Mouse (Mus musculus) frontal cortex, postnatal 10 days (tissue): ENCODE results near the gene Dlgap1.

Experiments
- DNase-seq, 2 experiments: peaks; one replicate each; pipeline ENCODE4 v3.0.0; 2022; ENCODE audit warnings: low spot score in 2 of 2, mixed read lengths in 1 of 2

Gene Dlgap1

DNA sequence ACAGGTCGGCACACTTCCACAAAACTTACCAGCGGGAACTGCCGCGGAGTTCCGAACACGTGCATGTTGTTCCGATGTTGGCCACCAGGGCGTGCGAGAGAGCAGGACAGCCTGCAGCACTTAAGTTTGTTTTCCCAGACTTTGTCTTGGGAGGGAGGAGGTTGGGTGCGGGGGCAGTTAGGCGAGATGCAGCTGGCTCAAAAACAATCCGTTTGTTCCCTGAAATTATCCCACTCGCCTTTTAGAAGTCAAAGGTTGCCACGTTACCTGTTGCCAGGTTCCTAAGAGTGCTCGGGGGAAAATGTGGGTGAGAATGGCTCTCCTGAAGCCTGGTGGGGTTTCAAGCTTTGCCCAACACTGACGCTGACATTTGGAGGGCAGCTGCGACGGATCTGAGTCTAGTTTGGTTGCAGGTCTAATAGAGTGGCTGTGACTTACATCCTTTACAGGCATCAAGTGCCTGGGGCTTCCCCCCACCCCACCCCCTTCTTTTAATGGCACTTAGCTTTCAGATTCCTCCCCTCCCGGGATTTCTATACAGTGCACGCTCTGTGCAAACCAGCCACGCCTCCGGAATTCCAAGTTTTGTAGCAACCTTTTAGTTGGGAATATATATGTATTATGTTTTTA is 786.3 kb downstream of the Dlgap1 start:
- peak; percentile 57 to 82 for DNase-seq

- DNase-seq, result no peak
These were observed 786.9 kb downstream of the Dlgap1 start for GRCm38 (mm10) chr17:70755669-70756263.

DNA sequence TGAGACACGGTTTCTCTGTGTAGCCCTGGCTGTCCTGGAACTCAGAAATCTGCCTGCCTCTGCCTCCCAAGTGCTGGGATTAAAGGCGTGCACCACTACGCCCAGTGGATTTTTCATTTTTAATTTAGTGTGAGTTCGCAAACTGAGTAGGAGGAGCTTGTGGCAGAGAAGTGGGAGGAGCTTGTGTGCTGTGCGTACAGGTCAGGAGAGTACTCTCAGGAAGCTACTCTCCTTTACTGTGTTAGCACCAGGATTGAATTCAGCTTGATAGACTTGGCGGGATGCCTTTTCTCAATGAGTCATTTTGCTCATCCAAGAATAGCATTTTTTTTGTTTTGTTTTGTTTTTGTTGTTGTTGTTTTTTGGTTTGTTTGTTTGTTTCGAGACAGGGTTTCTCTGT is 793.1 kb downstream of the Dlgap1 start:
- no peak for DNase-seq

GRCm38 (mm10) chr17:70762634-70763033 is 793.8 kb downstream of the Dlgap1 start:
- DNase-seq, result no peak

- no peak for DNase-seq
These were observed 796.5 kb downstream of the Dlgap1 start for GRCm38 (mm10) chr17:70765337-70765736.

DNA sequence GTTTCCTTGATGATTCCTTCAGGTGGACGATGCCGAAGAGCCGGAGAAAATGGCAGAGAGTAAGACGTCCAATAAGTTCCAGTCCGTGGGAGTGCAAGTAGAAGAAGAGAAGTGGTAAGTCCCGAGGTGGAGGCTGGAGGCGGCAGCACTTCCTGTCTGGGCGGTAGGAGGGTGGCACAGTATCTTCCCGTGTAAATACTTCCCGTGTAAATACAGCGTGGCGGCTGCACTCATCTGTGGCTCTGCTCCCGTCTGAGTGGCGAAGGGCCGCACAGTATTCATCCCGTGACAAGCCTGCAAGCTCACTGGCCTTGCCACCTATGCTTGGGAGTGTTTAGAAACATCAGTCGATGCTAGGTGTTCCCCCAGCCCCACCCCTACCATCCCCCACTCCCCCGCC is 797.1 kb downstream of the Dlgap1 start:
- DNase-seq, result no peak

DNA sequence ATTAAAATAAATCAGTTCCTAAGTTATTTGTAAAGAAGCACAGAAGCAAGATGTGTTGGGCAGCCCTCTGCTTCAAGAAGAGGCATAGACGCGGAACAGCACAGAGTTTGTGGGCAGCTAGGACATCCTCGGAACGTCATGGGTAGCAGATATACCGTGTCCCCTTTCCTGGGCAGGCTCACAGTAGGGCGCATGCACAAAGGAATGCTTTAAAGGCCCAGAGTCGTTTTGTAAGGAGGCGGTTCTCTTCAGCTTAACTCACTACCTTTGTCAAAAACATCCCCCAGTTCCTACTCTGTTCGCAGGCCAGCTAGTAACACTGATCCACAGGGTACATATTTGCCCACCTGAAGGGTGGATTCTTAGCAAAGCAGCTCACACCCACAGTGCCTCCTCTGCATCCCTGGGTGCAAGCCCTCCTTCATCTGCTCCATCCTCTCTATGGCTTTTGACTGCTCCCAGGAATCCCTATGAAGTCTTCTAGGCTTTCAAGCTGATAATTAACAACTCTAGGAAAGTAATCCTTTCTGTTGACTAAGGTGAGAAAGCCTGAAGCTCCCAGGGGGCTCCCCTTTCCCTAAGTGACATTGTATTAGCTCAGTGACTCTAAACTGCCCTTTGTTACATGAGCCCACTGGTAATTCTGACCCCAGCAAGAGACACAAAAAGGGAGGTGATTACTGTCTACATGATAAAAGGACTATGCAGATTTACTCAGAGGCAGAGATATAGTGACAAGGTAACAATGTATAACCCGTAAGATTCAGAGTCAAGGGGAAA is 803.4 kb downstream of the Dlgap1 start:
- DNase-seq, result no peak

DNA sequence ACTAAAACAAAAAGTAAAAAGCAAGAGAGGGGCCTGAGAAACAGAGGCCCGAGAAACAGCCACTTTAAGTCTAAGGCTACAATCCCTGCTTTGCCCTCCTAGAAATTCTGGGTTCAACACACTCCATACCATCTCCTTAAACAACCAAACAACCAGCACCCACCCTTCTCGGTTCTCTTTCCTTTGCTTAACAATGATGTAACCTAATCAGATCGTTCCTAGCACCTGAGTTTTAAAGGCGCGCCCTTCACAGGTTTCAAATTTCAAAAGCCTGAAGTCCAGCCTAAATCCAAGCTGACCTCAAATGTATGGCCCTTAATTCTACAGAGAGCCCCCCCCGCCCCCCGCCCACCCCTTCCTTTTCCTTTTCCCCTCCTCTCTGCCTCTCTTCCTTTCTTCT is 810.9 kb downstream of the Dlgap1 start:
- no peak for DNase-seq

DNA sequence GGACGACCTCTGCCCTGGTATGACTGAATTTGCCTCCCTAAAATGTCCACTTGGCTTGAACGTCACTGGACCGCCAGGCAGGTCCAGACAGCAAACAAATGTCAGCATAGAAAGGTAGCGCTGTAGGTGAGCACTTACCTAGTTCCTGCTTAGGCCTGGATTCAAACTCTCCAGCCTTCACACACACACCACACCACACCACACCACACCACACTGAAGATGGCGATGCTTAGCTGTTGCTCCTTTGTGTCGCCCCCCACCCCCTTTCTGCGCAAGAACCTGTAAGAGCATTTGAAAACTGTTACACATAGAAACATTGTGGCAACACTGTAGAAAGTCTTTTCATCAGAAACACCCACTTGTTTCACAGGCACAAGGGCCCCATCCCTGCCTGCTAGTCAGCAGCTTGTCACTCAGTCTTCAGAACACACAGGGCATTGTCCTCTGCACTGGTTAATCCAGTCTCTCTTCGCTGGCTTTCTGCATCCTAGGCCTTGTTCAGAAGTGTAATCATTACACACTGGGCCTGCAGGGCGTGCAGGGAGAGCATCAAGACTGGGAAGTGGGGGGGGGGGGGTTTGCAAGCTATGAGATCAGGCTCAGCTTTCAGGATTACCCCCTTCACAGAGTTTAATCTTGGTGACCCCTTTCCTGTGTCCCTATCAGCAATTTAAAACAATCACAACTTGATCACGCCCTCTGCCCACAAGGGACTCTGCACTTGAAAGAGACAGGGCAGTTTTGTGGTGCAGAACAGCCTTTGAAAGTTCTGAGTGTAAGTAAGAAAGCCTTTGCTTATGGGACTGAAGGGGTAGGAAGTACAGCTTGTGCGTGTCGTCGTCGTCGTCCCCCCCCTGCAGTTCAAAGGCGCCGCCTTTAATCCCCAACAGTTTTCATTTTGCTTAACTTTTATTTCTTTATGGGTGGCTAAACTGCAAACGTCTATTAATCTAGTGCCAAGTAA is 812.1 kb downstream of the Dlgap1 start:
- no peak for DNase-seq

DNA sequence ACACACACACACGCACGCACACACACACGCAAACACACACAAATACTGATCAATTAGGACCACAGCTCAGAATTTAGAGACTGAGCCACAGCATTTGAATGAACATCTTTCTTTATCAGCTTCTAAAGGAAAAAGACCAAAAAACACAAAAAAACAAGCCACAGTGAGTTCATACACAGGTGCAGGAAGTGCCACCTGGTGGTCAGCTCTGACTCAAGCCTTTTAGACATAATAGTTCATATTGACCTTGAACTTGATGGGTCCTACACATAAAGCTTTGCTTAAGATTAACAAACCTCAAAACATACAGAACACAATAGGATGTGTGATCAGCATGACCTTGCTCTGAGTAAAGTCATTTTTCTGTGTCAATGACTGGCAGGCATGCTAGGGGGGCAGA is 814.4 kb downstream of the Dlgap1 start:
- no peak for DNase-seq

GRCm38 (mm10) chr17:70787366-70787765 is 818.5 kb downstream of the Dlgap1 start:
- no peak for DNase-seq

DNA sequence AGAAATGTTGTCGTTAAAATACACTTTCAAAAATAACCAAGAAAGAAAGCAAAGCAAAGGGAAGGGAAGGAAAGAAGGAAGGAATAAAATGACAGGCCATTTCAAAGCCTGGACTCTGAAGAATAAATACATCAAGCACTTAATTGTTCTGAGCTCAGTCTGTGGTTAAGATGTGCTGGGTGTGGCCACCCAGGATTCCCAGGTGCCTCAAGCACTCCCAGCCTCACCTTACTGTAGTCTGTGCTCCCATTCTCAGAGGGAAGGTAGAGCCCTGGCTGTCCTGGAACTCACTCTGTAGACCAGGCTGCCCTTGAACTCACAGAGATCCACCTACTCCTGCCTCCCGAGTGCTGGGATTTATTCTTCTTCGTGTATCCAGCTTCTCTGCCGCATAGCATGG is 821.9 kb downstream of the Dlgap1 start:
- DNase-seq, result no peak

DNA sequence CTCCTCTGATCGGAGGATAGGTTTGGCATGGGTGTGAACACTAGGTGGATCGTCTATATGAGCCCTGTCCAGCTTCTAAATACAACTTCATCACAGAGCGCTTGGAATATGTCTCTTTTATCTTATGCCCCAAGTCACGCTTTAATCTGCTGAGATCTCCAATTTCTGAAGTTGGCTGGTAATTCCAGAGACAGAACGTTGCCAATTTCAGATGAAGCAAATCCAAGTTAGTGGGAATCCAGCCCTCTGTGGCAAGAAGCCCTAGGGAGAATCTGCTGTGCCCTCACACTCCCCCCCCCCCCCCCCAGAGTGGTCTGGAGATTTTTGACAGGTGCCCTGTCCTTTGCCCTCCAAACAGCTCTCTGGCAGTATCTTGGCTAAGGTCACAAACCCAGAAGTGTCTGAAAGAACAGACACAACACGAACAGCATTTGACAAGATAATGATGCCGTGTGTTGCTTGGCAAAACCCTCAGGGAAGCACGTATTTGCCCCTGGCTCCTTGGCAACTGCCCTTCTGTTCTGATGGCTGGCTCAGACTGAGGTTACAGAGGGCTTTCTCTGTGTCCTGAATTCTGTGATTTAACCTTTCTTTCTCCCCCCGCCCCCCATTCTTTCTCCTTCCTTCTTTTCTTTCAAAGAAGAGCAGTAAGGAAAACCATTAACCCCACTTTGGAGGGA is 822.9 kb downstream of the Dlgap1 start:
- DNase-seq, result no peak

GRCm38 (mm10) chr17:70794291-70794690 is 825.4 kb downstream of the Dlgap1 start:
- peak; percentile 15 to 29 for DNase-seq

- no peak for DNase-seq
These were observed 825.8 kb downstream of the Dlgap1 start for GRCm38 (mm10) chr17:70794722-70795121.

DNA sequence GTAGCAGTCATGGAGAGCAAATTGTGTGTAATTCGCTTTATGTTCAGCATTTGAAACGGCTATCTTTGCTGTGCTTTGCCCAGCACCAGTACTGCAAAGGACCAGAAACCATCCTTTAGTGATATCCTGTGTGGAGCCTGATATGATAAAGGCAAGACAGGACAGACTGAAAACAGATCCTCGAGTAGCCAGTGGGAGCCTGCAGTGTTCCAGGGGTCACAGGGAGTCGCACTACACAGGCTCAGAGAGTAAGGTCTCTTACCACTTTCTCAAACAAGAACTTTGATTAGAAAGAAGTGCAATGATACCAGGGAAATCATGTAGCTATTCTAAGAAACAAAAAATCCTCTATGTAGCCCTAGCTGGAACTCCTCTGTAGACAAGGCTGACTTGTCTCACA is 826.3 kb downstream of the Dlgap1 start:
- no peak for DNase-seq

DNA sequence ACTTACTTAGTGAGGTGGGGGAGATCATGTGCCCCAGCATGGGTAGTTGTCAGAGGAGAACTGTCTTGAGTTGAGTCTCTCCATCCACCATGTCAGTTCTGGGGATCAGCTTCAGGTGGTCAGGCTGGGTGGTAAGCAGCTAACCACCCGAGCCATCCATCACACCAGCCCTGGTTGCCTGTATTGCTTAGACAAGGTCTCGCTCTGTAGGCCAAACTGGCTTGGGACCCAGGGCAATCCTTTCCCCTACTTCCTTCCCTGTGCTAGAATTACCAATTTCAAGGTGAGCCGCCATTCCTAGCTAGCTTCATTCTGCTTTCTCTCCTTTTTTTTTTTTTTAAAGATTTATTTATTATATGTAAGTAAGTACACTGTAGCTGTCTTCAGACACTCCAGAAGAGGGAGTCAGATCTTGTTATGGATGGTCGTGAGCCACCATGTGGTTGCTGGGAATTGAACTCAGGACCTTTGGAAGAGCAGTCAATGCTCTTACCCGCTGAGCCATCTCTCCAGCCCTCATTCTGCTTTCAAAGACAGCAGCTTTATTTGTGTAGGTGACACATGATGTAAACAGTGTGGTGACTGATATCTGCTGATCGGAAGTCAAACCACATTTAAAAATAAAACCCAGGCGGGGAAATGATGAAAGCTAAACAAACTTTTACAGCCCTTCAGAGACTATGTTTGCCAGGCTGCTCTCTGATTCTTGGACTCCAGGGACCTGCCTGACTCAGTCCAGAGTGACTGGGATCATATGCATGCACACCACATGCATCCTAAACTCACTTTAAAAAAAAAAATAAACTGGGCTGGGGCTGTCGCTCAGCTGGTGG is 828.3 kb downstream of the Dlgap1 start:
- no peak for DNase-seq

DNA sequence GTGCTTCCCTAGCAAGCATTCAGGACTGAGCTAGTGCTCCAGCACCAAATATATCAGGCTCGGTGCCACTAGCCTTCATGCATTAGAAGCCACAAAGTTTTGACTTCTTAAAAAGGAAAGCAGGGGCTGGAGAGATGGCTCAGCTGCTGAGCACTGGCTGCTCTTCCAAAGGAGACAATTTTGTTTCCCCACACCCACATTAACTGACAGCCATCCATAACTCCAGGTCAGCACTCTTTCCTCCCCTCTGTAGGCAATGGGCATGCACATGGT is 828.8 kb downstream of the Dlgap1 start:
- no peak for DNase-seq

GRCm38 (mm10) chr17:70799266-70799665 is 830.4 kb downstream of the Dlgap1 start:
- DNase-seq, result no peak

GRCm38 (mm10) chr17:70802022-70802421 is 833.1 kb downstream of the Dlgap1 start:
- no peak for DNase-seq

DNA sequence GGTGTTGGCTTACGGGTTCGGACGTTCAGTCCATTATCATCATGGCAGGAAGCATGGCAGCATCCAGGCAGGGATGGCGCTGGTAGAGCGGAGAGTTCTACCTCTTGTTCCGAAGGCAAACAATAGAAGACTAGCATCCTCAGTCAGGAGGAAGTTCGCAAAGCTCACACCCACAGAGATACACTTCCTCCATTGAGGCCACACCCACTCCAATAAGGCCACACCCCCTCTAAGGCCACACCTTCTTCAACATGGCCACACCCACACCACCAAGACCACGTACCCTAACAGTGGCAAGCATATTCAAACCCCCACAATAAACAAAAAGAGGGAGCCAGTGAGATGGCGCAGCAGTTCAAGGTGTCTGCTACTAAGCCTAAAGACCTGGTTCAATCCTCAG is 837.0 kb downstream of the Dlgap1 start:
- DNase-seq, result no peak
